Mouse (Mus musculus) ES-Bruce4 (cell line): ENCODE results near the gene Svip.

Experiments
- CTCF ChIP-seq: IDR thresholded peaks from one replicate; pipeline ENCODE4 v1.8.1; 2011; ENCODE audit warnings: low read depth, low read length
- EP300 ChIP-seq: IDR thresholded peaks from 2 replicates; pipeline ENCODE4 v1.6.1; 2011; ENCODE audit warnings: low read depth, low read length; ENCODE audit not compliant: insufficient read depth

GRCm38 (mm10) chr7:51973091-51973490 is 32.7 kb downstream of the Svip start:
- TF ChIP-seq EP300 = no peak
- TF ChIP-seq CTCF = no peak
